Mouse (Mus musculus): Measurements from ENCODE around the gene Chrna4. TPM values are rescaled to one million over a fixed set of nuclear protein-coding genes. Genes with fewer than 3 reads are reported as not detected.

Gene Chrna4
- 8.9 and 10.0 TPM in 2 replicates for polyA plus RNA-seq (2015; fragmentation: Nextera tagmentation; extraction: Ambion mirVana)

DNA sequence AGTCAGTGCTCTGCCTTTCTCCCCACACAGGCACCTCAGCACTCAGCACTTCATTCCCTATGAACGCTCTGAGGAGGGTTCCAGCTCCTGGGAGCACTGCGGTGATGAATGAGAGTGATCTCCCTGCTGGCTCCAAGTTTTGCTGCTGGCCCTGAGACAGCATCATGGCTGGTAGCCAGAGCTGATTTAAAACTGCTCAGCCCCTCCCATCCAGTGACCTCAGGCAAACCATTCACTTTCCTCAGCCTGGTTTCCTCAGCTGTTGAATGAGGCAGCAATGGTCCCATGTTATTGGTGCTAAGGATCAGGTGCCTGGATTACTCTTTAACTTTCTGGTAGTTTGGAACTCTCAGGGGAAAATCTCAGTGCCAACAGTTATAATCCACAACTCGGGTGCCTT is at the start of gene Chrna4:
Gene Chrna4 (minus strand): TSS at position 110 of the 400 bp plus-strand sequence.
- H3K27ac ChIP-seq (replicated peaks), result peak within 1 kb of the TSS; percentile 24; the same call in 1 of the 2 replicates
- ATAC-seq (replicated peaks), result no peak
- H3K27me3 ChIP-seq, result peaks cover 22% of the 10 kb centered on the region; the same call in 1 of the 2 replicates
- no peak within 1 kb of the TSS for H3K9ac ChIP-seq (replicated peaks)
- no peak within 1 kb of the TSS for H3K4me2 ChIP-seq (replicated peaks)
- H3K4me3 ChIP-seq, result no peak within 1 kb of the TSS
- no peaks in the 10 kb centered on the region for H3K36me3 ChIP-seq
- H3K9me3 ChIP-seq, result no peaks in the 10 kb centered on the region
- 27% methylated on average over 3 of the region's 3 CpGs for WGBS
- peaks cover 36% of the 10 kb centered on the region for H3K4me1 ChIP-seq

DNA sequence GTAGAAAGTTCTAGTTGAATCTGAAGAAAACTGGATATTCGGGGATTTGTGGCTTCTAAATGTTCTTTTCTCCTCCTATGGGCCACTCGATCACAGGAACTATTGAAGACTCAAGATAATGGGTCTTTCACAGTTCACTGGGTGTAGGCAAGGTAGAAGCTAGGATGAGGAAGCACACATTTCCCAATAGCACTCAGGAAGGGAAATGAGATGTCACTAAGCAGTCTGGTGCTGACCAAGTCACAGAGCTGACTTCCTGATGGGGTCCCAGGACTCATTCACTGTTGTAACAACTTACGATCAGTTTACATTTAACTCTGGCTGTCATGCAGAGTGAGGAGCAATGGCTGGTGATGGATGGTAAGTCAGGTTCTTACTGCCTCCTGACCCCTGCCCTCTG is 46.8 kb upstream of the Chrna4 start:
- H3K4me2 ChIP-seq (replicated peaks), result no peak overlapping the region
- no peaks in the 10 kb centered on the region for H3K4me1 ChIP-seq
- ATAC-seq (replicated peaks), result no peak
- no peak overlapping the region for H3K27ac ChIP-seq (replicated peaks)
- H3K9ac ChIP-seq (replicated peaks), result no peak overlapping the region
- peaks cover 10% of the 10 kb centered on the region for H3K36me3 ChIP-seq
- no peaks in the 10 kb centered on the region for H3K27me3 ChIP-seq
- WGBS, result 95% methylated on average over 3 of the region's 3 CpGs
- no peak overlapping the region for H3K4me3 ChIP-seq
- H3K9me3 ChIP-seq, result no peaks in the 10 kb centered on the region

DNA sequence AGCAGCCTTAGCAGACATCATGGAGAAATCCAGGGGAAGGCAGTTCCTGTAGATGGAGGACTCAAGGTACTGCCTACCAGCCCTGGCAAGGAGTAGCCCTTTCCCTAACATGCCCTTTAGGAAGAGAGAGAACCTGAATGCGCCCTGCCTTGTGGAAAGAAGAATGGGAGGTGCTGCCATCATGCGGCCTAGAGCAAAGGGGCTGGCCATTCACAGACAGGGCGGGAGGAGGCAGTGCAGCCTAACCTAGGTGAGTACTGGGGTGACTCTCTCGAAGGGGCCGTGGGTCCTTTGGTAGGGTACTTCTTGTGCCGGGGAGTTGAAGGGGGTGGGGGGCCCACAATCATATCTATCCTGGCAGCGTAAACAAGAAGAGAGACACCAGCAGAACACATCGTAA is 41.7 kb upstream of the Chrna4 start:
- Histone ChIP-seq H3K36me3 (peaks cover 27% of the 10 kb centered on the region), H3K9me3 (no peaks in the 10 kb centered on the region), H3K4me1 (no peaks in the 10 kb centered on the region), H3K4me3 (no peak overlapping the region), H3K4me2 (replicated peaks) (no peak overlapping the region), H3K27ac (replicated peaks) (no peak overlapping the region), H3K9ac (replicated peaks) (no peak overlapping the region), H3K27me3 (no peaks in the 10 kb centered on the region)
- WGBS, result 67% methylated on average over 8 of the region's 8 CpGs
- no peak for ATAC-seq (replicated peaks)

DNA sequence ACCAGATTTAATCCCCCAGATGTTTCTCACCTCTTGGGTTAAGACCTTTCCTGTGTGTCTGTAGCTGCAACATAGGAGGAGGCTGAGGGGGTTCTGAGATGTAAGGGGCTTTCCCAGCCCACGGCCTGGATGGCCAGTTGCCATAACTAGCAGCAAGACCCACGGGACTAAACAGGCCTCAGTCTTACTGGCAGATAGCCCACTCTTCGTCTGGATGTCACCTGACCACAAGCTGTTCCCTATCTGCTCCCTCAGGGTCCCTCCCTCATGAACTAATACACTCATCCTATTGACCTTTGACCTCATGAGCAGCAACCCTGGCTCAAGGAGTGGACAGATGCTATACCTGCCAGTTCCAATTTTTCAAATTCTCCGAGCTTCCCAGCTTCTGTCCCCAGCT is 40.6 kb upstream of the Chrna4 start:
- Histone ChIP-seq H3K27me3 (no peaks in the 10 kb centered on the region), H3K4me3 (no peak overlapping the region), H3K27ac (replicated peaks) (no peak overlapping the region), H3K4me1 (no peaks in the 10 kb centered on the region), H3K36me3 (peaks cover 27% of the 10 kb centered on the region), H3K9ac (replicated peaks) (no peak overlapping the region), H3K9me3 (no peaks in the 10 kb centered on the region), H3K4me2 (replicated peaks) (no peak overlapping the region)
- WGBS, result 70% methylated on average over 4 of the region's 4 CpGs
- ATAC-seq (replicated peaks), result no peak

DNA sequence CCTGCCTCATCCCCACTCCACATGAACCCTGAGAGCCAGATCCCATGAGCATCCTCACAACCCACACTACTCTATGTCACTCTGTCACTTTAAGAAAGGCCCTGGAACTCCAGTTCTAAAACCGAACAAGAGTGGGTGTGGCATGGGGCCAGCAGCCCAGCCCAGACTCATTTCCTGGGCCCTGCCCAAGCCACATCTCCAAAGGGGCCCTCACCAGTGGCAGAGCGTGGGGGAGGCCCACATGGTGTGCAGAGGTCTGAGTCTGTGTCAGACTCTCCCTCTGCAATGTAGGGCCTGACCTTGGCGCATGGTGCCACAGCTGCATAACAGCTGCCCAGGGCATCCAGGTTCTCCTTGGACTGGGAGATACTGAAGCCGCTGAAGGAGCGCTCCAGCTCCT is 37.5 kb upstream of the Chrna4 start:
- Histone ChIP-seq H3K9ac (replicated peaks) (no peak overlapping the region), H3K27ac (replicated peaks) (no peak overlapping the region), H3K4me3 (no peak overlapping the region), H3K4me1 (no peaks in the 10 kb centered on the region), H3K4me2 (replicated peaks) (no peak overlapping the region), H3K9me3 (no peaks in the 10 kb centered on the region), H3K27me3 (no peaks in the 10 kb centered on the region), H3K36me3 (peaks cover 21% of the 10 kb centered on the region)
- no peak for ATAC-seq (replicated peaks)
- 64% methylated on average over 5 of the region's 5 CpGs for WGBS

DNA sequence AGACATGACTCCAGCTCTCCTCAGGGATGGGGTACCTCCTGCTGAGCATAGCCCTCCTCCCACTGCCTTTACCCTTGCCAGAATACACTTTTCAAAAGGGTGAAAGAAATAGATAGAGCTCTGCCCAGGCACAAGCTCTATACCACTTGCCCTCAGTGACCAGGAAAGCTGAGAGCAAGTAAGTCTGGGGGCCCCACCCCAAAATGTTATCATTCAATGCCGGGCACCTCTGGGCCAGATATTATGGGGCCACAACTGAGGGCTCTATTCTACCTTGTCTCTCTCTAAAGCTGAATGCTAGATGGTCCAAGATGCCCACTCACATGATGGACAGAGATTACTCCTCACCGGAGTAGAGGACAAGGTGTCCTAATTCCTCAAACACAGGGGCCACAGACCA is 36.2 kb upstream of the Chrna4 start:
- Histone ChIP-seq H3K9me3 (no peaks in the 10 kb centered on the region), H3K36me3 (peaks cover 17% of the 10 kb centered on the region), H3K4me2 (replicated peaks) (no peak overlapping the region), H3K4me1 (no peaks in the 10 kb centered on the region), H3K27ac (replicated peaks) (no peak overlapping the region), H3K27me3 (no peaks in the 10 kb centered on the region), H3K9ac (replicated peaks) (no peak overlapping the region), H3K4me3 (no peak overlapping the region)
- ATAC-seq (replicated peaks), result no peak
- 96% methylated on average over 2 of the region's 2 CpGs for WGBS

DNA sequence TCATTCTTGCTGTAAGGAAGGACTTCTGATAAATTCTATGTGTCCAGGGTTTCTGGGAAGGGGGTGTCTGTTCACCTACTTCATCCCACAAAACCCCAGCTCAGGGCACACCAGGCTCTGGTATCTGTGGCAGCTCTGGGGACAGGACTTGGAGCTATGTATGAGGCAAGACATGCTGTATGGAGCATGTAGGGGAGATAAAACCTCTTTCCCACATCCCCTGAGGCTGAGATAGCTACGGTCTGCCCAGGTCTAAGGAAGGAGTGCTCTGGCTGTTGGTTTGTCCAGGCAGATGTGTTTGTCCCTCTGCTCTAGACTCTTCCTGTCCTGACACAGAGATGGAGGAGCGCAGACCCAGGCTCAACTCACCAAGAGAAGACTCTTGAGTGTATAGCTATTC is 35.6 kb upstream of the Chrna4 start:
- WGBS, result 87% methylated on average over 2 of the region's 2 CpGs
- ATAC-seq (replicated peaks), result no peak

DNA sequence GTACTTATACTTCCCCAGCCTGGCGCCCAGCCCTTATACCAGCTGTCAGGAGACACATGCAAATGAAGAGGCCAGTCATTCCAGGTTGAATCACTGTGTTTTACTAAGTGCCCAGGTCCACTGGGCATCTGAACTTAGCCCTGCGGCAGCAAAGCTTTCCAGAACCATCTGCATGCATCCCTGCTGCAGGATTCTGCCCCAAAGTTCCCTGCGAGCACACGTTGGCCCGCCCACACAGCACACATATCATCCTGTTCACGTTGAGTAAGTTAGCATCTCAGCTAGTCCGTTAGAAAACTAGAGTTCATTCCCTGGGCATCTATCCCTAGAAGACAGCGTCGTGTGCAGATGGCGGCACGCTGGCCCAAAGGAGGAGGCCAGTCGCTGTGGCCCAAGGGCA is 32.2 kb upstream of the Chrna4 start:
- Histone ChIP-seq H3K4me2 (replicated peaks) (no peak overlapping the region), H3K36me3 (no peaks in the 10 kb centered on the region)

More for the DNA sequence above, 35.6 kb upstream of the Chrna4 start:
- no peak overlapping the region for H3K4me3 ChIP-seq
- H3K36me3 ChIP-seq, result peaks cover 17% of the 10 kb centered on the region
- no peaks in the 10 kb centered on the region for H3K4me1 ChIP-seq
- H3K27me3 ChIP-seq, result no peaks in the 10 kb centered on the region
- no peak overlapping the region for H3K4me2 ChIP-seq (replicated peaks)
- no peaks in the 10 kb centered on the region for H3K9me3 ChIP-seq
- no peak overlapping the region for H3K9ac ChIP-seq (replicated peaks)
- H3K27ac ChIP-seq (replicated peaks), result no peak overlapping the region

DNA sequence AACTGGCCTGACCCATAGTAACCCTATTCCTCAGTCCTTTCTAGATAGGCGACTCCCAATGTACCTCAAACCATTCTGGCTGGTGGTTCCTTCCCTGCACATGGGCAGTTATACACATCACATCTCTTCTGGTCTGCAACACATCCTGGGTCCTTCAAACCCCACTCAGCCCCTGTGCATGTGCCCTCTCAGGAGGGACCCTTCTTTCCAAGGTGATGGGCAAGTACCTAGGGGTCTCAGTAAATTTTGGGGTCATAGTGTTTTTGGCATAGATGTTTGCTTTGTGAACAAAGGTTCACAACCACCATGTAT is 29.0 kb upstream of the Chrna4 start:
- no peak overlapping the region for H3K4me3 ChIP-seq
- H3K4me2 ChIP-seq (replicated peaks), result no peak overlapping the region
- 3% methylated on average over 1 of the region's 1 CpGs for WGBS
- no peaks in the 10 kb centered on the region for H3K4me1 ChIP-seq
- no peak overlapping the region for H3K9ac ChIP-seq (replicated peaks)
- no peaks in the 10 kb centered on the region for H3K27me3 ChIP-seq
- ATAC-seq (replicated peaks), result 0 out of 2 replicates have a peak, but pooled peaks have one; percentile 24
- H3K27ac ChIP-seq (replicated peaks), result no peak overlapping the region
- H3K36me3 ChIP-seq, result no peaks in the 10 kb centered on the region
- H3K9me3 ChIP-seq, result no peaks in the 10 kb centered on the region

More for the DNA sequence above, 32.2 kb upstream of the Chrna4 start:
- Histone ChIP-seq H3K27me3 (no peaks in the 10 kb centered on the region), H3K9me3 (no peaks in the 10 kb centered on the region), H3K4me3 (no peak overlapping the region), H3K4me1 (no peaks in the 10 kb centered on the region), H3K9ac (replicated peaks) (no peak overlapping the region), H3K27ac (replicated peaks) (no peak overlapping the region)
- 86% methylated on average over 12 of the region's 12 CpGs for WGBS
- ATAC-seq (replicated peaks), result no peak

DNA sequence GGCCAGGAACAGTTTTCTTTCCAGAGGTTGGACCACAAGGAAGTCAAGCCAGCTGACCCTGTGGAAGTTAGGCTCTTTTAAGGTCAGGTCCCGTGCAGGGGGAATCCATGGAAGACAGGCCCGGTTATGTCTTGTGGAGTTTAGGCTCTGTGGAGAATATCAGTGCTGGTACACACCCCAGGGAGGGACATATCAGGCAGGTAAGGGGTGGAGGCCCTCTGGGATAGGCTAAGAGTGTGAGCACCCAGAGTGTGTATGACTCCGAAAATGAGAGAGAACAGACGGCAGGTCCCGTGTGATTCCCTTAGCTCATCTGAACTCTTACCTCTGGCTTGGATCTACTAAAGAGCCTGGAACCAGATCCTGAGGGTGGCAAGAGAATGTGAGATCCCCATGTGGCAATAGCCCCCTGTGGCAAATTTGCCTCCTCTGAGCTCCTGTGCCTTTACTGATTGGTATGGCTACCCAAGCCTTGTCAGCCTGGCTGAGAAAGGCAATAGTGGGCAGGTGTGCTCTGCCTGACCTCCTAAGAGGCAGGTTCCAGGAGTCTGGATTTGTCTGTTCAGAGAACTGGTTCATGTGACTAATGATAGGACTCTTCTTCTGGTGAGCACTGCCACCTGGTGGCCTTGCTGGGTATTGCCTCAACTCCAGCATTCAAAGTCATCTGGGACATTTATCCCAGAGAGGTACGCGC is 28.5 kb upstream of the Chrna4 start:
- 62% methylated on average over 7 of the region's 7 CpGs for WGBS
- peak; percentile 57; the same call in 1 of the 2 replicates for ATAC-seq (replicated peaks)
- H3K9ac ChIP-seq (replicated peaks), result no peak overlapping the region
- H3K27ac ChIP-seq (replicated peaks), result no peak overlapping the region
- H3K9me3 ChIP-seq, result no peaks in the 10 kb centered on the region
- H3K27me3 ChIP-seq, result no peaks in the 10 kb centered on the region
- H3K4me2 ChIP-seq (replicated peaks), result no peak overlapping the region
- H3K4me1 ChIP-seq, result no peaks in the 10 kb centered on the region
- no peak overlapping the region for H3K4me3 ChIP-seq
- no peaks in the 10 kb centered on the region for H3K36me3 ChIP-seq

DNA sequence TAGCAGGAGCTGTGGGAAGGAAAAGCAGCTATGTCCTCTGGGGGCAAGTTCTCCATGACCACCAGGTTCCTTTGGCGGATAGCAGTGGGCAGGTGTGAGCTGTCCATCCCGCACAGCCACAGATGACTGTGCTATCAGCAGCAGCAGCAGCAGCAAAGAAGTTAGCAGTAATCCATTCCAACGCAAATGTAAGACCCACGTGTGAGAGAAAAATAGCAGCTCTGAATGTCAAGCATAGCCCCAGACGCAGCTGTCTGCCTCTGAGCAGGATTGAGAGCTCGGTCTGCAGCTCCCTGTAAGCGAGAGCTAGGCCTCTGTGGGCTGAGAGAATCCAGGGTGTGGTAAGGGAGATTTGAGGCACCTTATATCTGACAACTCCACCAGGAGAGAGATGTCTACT is 26.8 kb upstream of the Chrna4 start:
- no peaks in the 10 kb centered on the region for H3K4me1 ChIP-seq
- no peak overlapping the region for H3K9ac ChIP-seq (replicated peaks)
- 66% methylated on average over 7 of the region's 7 CpGs for WGBS
- H3K4me2 ChIP-seq (replicated peaks), result no peak overlapping the region
- no peak overlapping the region for H3K4me3 ChIP-seq
- H3K27ac ChIP-seq (replicated peaks), result no peak overlapping the region
- no peak for ATAC-seq (replicated peaks)
- no peaks in the 10 kb centered on the region for H3K9me3 ChIP-seq
- no peaks in the 10 kb centered on the region for H3K36me3 ChIP-seq
- H3K27me3 ChIP-seq, result no peaks in the 10 kb centered on the region

DNA sequence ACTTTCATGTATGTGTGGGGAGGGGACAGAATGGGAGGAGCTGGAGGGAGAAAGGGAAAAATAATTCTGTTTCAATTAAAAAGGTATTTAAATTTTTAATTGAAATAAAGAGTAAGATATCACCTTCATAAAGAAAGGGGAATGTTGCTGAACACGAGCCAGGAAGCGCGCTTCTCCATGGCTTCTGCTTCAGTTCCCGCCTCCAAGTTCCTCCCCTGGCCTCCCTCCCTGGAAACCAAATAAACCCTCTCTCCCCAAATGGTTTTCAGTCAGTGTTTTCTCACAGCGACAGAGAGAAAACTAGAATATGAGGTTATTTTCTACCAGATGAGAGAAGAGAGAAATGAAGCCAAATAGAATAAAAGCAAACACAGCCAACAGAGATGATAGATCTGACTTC is 25.2 kb upstream of the Chrna4 start:
- Histone ChIP-seq H3K4me2 (replicated peaks) (no peak overlapping the region), H3K36me3 (no peaks in the 10 kb centered on the region), H3K4me1 (no peaks in the 10 kb centered on the region), H3K27me3 (no peaks in the 10 kb centered on the region), H3K9me3 (no peaks in the 10 kb centered on the region), H3K9ac (replicated peaks) (no peak overlapping the region), H3K4me3 (no peak overlapping the region), H3K27ac (replicated peaks) (no peak overlapping the region)
- WGBS, result 75% methylated on average over 5 of the region's 5 CpGs
- no peak for ATAC-seq (replicated peaks)

DNA sequence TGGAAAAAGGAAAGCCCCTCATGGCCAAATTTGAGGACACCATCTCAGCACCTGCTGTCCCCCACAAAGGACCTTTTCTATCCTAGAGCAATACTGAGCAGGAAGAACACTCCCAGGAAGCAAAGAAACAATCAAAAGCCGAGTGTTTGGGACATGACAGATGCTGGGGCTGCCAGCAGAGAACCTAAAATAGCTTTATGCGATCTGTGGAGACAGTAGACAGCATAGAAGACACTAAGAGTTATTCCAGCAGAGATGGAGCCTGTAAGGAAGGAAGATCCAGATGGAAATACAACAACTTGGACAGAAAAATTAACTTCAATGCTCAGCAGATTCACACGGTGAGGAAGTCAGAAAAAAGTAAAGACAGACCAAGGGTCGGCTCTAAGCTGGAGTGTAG is 22.5 kb upstream of the Chrna4 start:
- Histone ChIP-seq H3K9me3 (no peaks in the 10 kb centered on the region), H3K36me3 (no peaks in the 10 kb centered on the region), H3K4me2 (replicated peaks) (no peak overlapping the region), H3K9ac (replicated peaks) (no peak overlapping the region), H3K27ac (replicated peaks) (no peak overlapping the region), H3K4me3 (no peak overlapping the region), H3K27me3 (no peaks in the 10 kb centered on the region), H3K4me1 (no peaks in the 10 kb centered on the region)
- WGBS, result 65% methylated on average over 4 of the region's 4 CpGs
- ATAC-seq (replicated peaks), result no peak
